Mouse (Mus musculus) hindbrain, postnatal 0 days (tissue): ENCODE results near the gene Rpl31. TPM values are rescaled to one million over a fixed set of nuclear protein-coding genes. Genes with fewer than 3 reads are reported as not detected.

ENCODE experiments used
- ATAC-seq: fragments of 200-750 bp; cut with Nextera tagmentation; 2 replicates; pipeline ENCODE4 v1.8.0; 2017; ENCODE audit warnings: mild to moderate bottlenecking, moderate TSS enrichment, moderate library complexity
- DNase-seq: peaks from one replicate; pipeline ENCODE4 v3.0.0-alpha.2; 2015; ENCODE audit warnings: low spot score
- H3K27ac ChIP-seq: fragments of 300-500 bp; sonication (generic); 2 replicates; pipeline ENCODE4 v1.5.1; 2014; ENCODE audit warnings: mild to moderate bottlenecking
- H3K27me3 ChIP-seq: fragments of 300-500 bp; sonication (generic); 2 replicates; pipeline ENCODE4 v1.6.1; 2014; ENCODE audit warnings: low read length, mixed read lengths; ENCODE audit not compliant: insufficient read depth
- H3K36me3 ChIP-seq: fragments of 300-500 bp; sonication (generic); 2 replicates; pipeline ENCODE4 v1.6.1; 2014; ENCODE audit warnings: low read length, mixed read lengths; ENCODE audit not compliant: insufficient read depth
- H3K4me1 ChIP-seq: fragments of 300-500 bp; sonication (generic); 2 replicates; pipeline ENCODE4 v1.6.1; 2014; ENCODE audit warnings: antibody characterized with exemption, low read length, mixed read lengths; ENCODE audit not compliant: insufficient read depth
- H3K4me2 ChIP-seq: fragments of 300-500 bp; sonication (generic); 2 replicates; pipeline ENCODE4 v1.6.1; 2014; ENCODE audit warnings: low read depth, mild to moderate bottlenecking, low read length, moderate library complexity, mixed read lengths
- H3K4me3 ChIP-seq: fragments of 300-500 bp; sonication (generic); 2 replicates; pipeline ENCODE4 v1.5.1; 2014; ENCODE audit warnings: low read length
- H3K9ac ChIP-seq: fragments of 300-500 bp; sonication (generic); replicated peaks from 2 replicates; pipeline ENCODE4 v1.6.1; 2014; ENCODE audit warnings: mild to moderate bottlenecking, low read length, moderate library complexity, mixed read lengths
- H3K9me3 ChIP-seq: fragments of 300-500 bp; sonication (generic); 2 replicates; pipeline ENCODE4 v1.6.1; 2016; ENCODE audit warnings: low read length, mixed read lengths
- CTCF ChIP-seq: IDR thresholded peaks from 2 replicates; pipeline ENCODE4 v1.5.1; 2016; ENCODE audit warnings: antibody characterized with exemption, control low read depth, low read depth
- WGBS: fragments of 180-500 bp; shearing (Covaris S2); extraction: QIAGEN DNeasy Blood & Tissue Kit; methylation state at CpG from one replicate; pipeline ENCODE4 v1.1.7; 2014; 5-methylcytosine and 5-hydroxymethylcytosine counted together
- polyA plus RNA-seq: library from polyadenylated mRNA; unstranded; fragments of >200 nt; fragmentation: Nextera tagmentation; extraction: Ambion mirVana; gene quantifications from 2 replicates; pipeline ENCODE4 v1.2.1, GENCODE M21; 2015
- total RNA-seq: library from RNA; depleted of rRNA; stranded (reverse); fragments of >200 nt; gene quantifications from 2 replicates; pipeline ENCODE4 v1.2.3, GENCODE M21; 2014

The Rpl31 gene
- total and polyA plus RNA-seq, 2 experiments from 2014 or later = 207 to 353 TPM

DNA sequence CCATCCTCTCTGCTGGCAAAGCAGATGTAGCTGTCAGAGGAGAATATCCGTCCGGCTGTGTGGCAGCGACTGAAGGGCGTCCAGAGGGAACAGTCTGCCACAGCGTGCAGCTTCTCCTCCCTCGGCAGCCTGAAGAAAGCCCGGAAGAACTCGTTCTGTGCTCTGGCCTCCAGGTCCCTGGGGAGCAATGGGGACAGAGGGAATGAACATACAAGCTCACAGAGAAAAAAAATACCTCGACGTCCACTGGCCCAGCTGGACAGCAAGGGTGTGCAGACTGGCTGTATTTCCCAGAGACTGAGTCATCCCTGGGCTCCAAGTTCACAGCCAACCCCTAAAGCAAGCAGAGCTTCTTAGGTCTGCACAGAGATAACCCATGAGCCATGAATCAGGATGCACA lies 26.5 kb downstream of the Rpl31 start:
- ATAC-seq = no peak
- H3K27me3 ChIP-seq = no peaks in the 10 kb centered on the region
- no peak for DNase-seq
- no peaks in the 10 kb centered on the region for H3K9me3 ChIP-seq
- no peaks in the 10 kb centered on the region for H3K36me3 ChIP-seq
- H3K27ac ChIP-seq = no peak overlapping the region
- WGBS = 47% methylated on average over 10 of the region's 10 CpGs
- no peak overlapping the region for H3K9ac ChIP-seq
- H3K4me3 ChIP-seq = no peak overlapping the region
- no peak overlapping the region for H3K4me2 ChIP-seq
- H3K4me1 ChIP-seq = no peaks in the 10 kb centered on the region
- no peak for TF ChIP-seq CTCF

DNA sequence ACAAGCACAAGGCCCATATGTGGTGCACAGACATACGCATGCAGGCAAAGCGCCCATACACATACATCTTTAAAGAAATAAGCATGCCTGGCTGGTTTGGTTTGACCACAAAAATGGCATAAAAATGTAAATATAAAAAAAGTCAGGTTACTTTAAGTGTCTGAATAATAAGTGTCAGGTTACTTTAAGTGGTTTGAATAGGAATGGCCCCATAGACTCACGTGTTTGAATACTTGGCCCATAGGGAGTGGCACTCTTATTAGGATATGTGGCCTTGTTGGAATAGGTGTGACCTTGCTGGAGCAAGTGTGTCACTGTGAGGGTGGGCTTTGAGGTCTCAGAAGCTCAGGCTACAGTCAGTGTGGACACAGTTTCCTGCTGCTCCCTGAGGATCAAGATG lies 27.0 kb downstream of the Rpl31 start:
- no peak for TF ChIP-seq CTCF
- Histone ChIP-seq H3K27ac (no peak overlapping the region), H3K9me3 (no peaks in the 10 kb centered on the region), H3K4me1 (no peaks in the 10 kb centered on the region), H3K9ac (no peak overlapping the region), H3K4me3 (no peak overlapping the region), H3K27me3 (no peaks in the 10 kb centered on the region), H3K4me2 (no peak overlapping the region), H3K36me3 (no peaks in the 10 kb centered on the region)
- WGBS = 87% methylated on average over 3 of the region's 3 CpGs
- DNase-seq (no peak), ATAC-seq (no peak)

DNA sequence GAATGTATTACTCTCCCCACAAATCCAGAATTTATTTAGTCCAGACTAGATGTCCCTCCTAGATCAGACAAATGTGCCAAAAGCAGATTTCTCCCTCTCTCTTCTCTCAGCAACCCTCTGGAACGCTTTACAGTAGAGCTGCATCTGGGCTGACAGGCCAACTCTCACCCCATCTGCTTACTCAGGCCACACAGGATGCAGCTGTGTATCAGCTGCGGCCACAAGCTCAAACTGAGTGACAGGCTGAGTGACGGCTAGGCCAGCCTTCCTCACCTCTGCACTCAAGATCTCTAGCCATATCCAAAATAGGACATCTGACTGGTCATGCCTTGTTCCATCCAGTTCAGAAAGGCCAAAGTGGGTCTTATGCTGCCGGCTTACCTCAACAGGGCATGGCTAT lies 28.7 kb downstream of the Rpl31 start:
- H3K4me3 ChIP-seq = no peak overlapping the region
- TF ChIP-seq CTCF = no peak
- H3K9ac ChIP-seq = no peak overlapping the region
- WGBS = 78% methylated on average over 4 of the region's 4 CpGs
- no peaks in the 10 kb centered on the region for H3K36me3 ChIP-seq
- no peak overlapping the region for H3K4me2 ChIP-seq
- H3K9me3 ChIP-seq = no peaks in the 10 kb centered on the region
- no peak overlapping the region for H3K27ac ChIP-seq
- DNase-seq = no peak
- ATAC-seq = no peak
- no peaks in the 10 kb centered on the region for H3K4me1 ChIP-seq
- H3K27me3 ChIP-seq = no peaks in the 10 kb centered on the region

DNA sequence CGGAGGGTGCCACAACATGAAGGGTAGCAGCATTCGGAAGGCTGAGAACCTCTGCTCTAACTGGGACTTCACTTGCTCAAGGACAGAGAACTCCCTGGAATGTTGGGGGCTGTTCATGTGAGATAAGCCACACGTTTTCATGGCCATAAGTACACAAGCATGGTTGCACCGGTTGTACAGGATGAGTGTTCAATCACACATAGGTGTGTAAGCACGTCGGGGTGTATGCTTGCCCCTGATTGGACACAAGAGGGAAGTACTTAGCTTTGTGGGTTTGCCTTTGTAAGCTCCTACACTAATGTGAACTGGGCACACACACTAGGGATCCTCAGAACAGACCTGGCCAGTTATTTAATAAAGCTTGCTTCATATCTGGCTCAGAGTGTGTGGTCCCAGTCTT lies 30.6 kb downstream of the Rpl31 start:
- no peaks in the 10 kb centered on the region for H3K9me3 ChIP-seq
- no peak for TF ChIP-seq CTCF
- H3K27ac ChIP-seq = no peak overlapping the region
- no peak for DNase-seq
- H3K27me3 ChIP-seq = no peaks in the 10 kb centered on the region
- H3K4me1 ChIP-seq = no peaks in the 10 kb centered on the region
- H3K4me3 ChIP-seq = no peak overlapping the region
- H3K9ac ChIP-seq = no peak overlapping the region
- whole genome bisulfite sequencing = 94% methylated on average over 6 of the region's 6 CpGs
- H3K4me2 ChIP-seq = no peak overlapping the region
- H3K36me3 ChIP-seq = no peaks in the 10 kb centered on the region
- no peak for ATAC-seq

DNA sequence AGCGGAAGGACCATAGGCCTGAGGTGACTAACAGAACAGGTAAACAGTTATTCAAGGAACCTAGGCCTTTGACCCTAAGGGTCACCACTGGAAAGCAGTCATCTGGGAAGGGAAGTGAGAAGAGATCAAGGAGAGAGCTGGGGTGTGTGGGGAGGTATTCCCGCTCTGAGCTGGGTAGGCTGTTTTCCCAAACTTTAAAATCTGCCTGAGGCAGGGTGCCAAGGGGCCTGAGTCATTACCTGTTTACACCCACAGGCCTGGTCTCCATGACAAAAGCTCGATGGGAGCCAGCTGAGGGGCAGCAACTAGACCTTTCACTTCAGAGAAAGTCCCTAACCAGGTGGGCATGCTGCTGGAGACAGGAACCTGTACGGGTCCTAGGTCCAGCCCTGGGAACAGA lies 31.6 kb downstream of the Rpl31 start:
- ATAC-seq (no peak), DNase-seq (no peak)
- Histone ChIP-seq H3K9me3 (no peaks in the 10 kb centered on the region), H3K27me3 (no peaks in the 10 kb centered on the region), H3K4me3 (no peak overlapping the region), H3K36me3 (no peaks in the 10 kb centered on the region; the same call in 1 of the 2 replicates), H3K9ac (no peak overlapping the region), H3K4me2 (no peak overlapping the region), H3K4me1 (no peaks in the 10 kb centered on the region), H3K27ac (no peak overlapping the region)
- TF ChIP-seq CTCF = no peak
- WGBS = 83% methylated on average over 4 of the region's 4 CpGs

GRCm38 (mm10) chr1:39400173-39400572 lies 32.5 kb downstream of the Rpl31 start:
- H3K9ac ChIP-seq = no peak overlapping the region
- no peak for TF ChIP-seq CTCF
- no peak overlapping the region for H3K27ac ChIP-seq
- no peak overlapping the region for H3K4me3 ChIP-seq
- no peaks in the 10 kb centered on the region for H3K9me3 ChIP-seq
- whole genome bisulfite sequencing = 92% methylated on average over 3 of the region's 3 CpGs
- H3K27me3 ChIP-seq = no peaks in the 10 kb centered on the region
- no peaks in the 10 kb centered on the region; the same call in 1 of the 2 replicates for H3K36me3 ChIP-seq
- ATAC-seq (no peak), DNase-seq (no peak)
- H3K4me1 ChIP-seq = no peaks in the 10 kb centered on the region
- H3K4me2 ChIP-seq = no peak overlapping the region

DNA sequence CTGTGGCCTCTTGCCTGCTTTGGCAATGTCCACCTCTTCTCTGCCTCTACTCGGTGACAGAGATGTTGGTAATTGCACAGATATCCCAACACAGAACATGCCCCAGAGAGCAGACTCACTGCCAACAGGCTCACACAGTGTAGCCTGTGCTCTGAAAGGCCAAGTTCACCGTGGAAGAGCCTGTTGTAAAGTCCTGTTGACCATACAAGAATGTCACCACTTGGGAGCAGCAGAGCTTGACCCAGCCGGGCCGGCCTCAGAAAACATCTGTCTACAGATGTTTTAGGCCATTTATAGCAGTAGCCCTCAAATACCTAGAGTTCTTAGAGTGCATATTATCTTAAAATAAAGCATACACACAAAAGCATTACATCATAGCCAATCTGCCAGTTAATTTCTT lies 39.5 kb downstream of the Rpl31 start:
- no peak overlapping the region for H3K4me3 ChIP-seq
- no peak for DNase-seq
- H3K9me3 ChIP-seq = no peaks in the 10 kb centered on the region
- H3K4me1 ChIP-seq = no peaks in the 10 kb centered on the region
- 84% methylated on average over 4 of the region's 4 CpGs for WGBS
- ATAC-seq = no peak
- H3K27me3 ChIP-seq = no peaks in the 10 kb centered on the region
- no peak overlapping the region for H3K4me2 ChIP-seq
- TF ChIP-seq CTCF = no peak
- no peaks in the 10 kb centered on the region; the same call in 1 of the 2 replicates for H3K36me3 ChIP-seq
- H3K9ac ChIP-seq = no peak overlapping the region
- H3K27ac ChIP-seq = no peak overlapping the region
